Mouse (Mus musculus) erythroblast, embryonic 14.5 days (primary cell): ENCODE measurements around the gene Nav3.

Experiments
- GATA1 ChIP-seq: IDR thresholded peaks from 2 replicates; pipeline ENCODE4 v1.6.1; 2012; ENCODE audit warnings: low read length, inconsistent platforms, mixed read lengths
- TAL1 ChIP-seq: IDR thresholded peaks from 3 replicates; pipeline ENCODE4 v1.6.1; 2012; ENCODE audit warnings: low read length, inconsistent platforms, mixed read lengths

DNA sequence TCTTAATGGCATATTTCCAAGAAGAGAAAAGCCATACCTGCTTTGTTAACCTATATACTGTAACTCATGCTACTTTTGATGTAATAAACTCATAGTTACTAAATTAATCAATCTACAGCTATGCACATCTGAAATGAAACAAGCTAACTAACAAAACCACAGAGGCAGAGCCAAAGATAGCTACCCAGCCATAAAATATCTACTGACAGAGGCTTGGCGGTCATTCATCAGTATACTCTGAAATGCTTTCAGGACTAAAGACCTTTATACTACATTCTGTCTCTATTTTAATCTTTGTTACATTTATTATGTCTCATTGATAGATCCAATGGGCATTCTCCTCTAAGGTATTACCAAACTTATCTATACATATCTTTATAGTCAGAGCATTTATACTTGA is 185.4 kb downstream of the Nav3 start:
- TF ChIP-seq GATA1 = no peak
- TF ChIP-seq TAL1 = no peak
